Mouse (Mus musculus) limb, embryonic 14.5 days (tissue): ENCODE results near the gene Adora2b. TPM values are rescaled to one million over a fixed set of nuclear protein-coding genes. Genes with fewer than 3 reads are reported as not detected.

Source experiments
- ATAC-seq: fragments of 200-750 bp; cut with Nextera tagmentation; 2 replicates; pipeline ENCODE4 v1.8.0; 2017; ENCODE audit warnings: low read depth, moderate number of reproducible peaks, moderate TSS enrichment; ENCODE audit not compliant: low FRiP score
- DNase-seq: peaks from one replicate; pipeline ENCODE4 v3.0.0-alpha.2; 2015; ENCODE audit warnings: low spot score
- H3K27ac ChIP-seq: fragments of 300-500 bp; sonication (generic); replicated peaks from 2 replicates; pipeline ENCODE4 v1.5.1; 2014; ENCODE audit warnings: low read depth, mild to moderate bottlenecking, low read length, moderate library complexity, mixed read lengths
- H3K27me3 ChIP-seq: fragments of 300-500 bp; sonication (generic); 2 replicates; pipeline ENCODE4 v1.6.1; 2014; ENCODE audit warnings: low read length, mixed read lengths; ENCODE audit not compliant: control insufficient read depth, insufficient read depth
- H3K36me3 ChIP-seq: fragments of 300-500 bp; sonication (generic); 2 replicates; pipeline ENCODE4 v1.6.1; 2014; ENCODE audit warnings: mild to moderate bottlenecking, low read length, moderate library complexity, mixed read lengths; ENCODE audit not compliant: control insufficient read depth, insufficient read depth
- H3K4me1 ChIP-seq: fragments of 300-500 bp; sonication (generic); 2 replicates; pipeline ENCODE4 v1.6.1; 2014; ENCODE audit warnings: antibody characterized with exemption, low read length, mixed read lengths; ENCODE audit not compliant: control insufficient read depth, insufficient read depth
- H3K4me2 ChIP-seq: fragments of 300-500 bp; sonication (generic); replicated peaks from 2 replicates; pipeline ENCODE4 v1.6.1; 2014; ENCODE audit warnings: low read depth, mild to moderate bottlenecking, low read length, moderate library complexity; ENCODE audit not compliant: severe bottlenecking
- H3K4me3 ChIP-seq: fragments of 300-500 bp; sonication (generic); replicated peaks from 2 replicates; pipeline ENCODE4 v1.5.1; 2014; ENCODE audit warnings: low read length
- H3K9ac ChIP-seq: fragments of 300-500 bp; sonication (generic); 2 replicates; pipeline ENCODE4 v1.6.1; 2014; ENCODE audit warnings: mild to moderate bottlenecking, low read depth, low read length, moderate library complexity; ENCODE audit not compliant: severe bottlenecking
- H3K9me3 ChIP-seq: fragments of 300-500 bp; sonication (generic); 2 replicates; pipeline ENCODE4 v1.6.1; 2016; ENCODE audit warnings: low read length; ENCODE audit not compliant: control insufficient read depth
- POLR2A ChIP-seq: fragments of 200-500 bp; IDR thresholded peaks from 2 replicates; pipeline ENCODE4 v1.8.0; 2012; ENCODE audit warnings: inconsistent platforms, mild to moderate bottlenecking, moderate library complexity, borderline replicate concordance; ENCODE audit not compliant: insufficient read depth, insufficient read length; ENCODE audit errors: extremely low read depth
- WGBS: fragments of 180-500 bp; shearing (Covaris S2); extraction: QIAGEN DNeasy Blood & Tissue Kit; methylation state at CpG from one replicate; pipeline ENCODE4 v1.1.7; 2014; 5-methylcytosine and 5-hydroxymethylcytosine counted together
- polyA plus RNA-seq, 2 experiments: library from polyadenylated mRNA; depleted of rRNA in 1 of 2; stranded (reverse) in 1 of 2; unstranded in 1 of 2; fragments of >200 nt; fragmentation: Nextera tagmentation in 1 of 2; extraction: Ambion mirVana in 1 of 2; gene quantifications; 2 replicates each; pipeline versions ENCODE4 v1.2.1 to v1.2.3; 2012 to 2014

Gene Adora2b
- polyA plus RNA-seq, 2 experiments = 9.1 to 10.9 TPM

DNA sequence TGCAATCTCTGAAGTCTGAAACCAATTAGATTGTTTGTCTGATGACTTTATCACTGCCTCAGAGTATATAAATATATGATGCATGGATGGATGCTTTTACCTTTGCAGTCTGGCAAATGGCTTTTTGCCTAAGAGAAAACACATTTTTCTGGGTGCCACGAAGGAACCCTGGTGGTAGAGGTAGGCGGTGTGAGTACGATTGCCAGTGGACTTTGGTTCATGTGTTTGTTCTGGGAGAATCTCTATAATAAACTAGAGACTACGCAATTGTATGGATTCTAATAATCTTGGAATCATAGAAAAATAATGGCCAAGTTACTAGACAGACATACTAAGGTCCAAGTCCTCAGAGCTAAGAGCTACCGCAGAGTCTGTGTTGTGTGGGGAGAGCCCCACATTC, 66.2 kb downstream of the Adora2b start:
- Histone ChIP-seq H3K9me3 (no peaks in the 10 kb centered on the region), H3K4me3 (no peak overlapping the region), H3K36me3 (peaks cover 73% of the 10 kb centered on the region), H3K27ac (no peak overlapping the region), H3K27me3 (no peaks in the 10 kb centered on the region), H3K9ac (no peak overlapping the region), H3K4me2 (no peak overlapping the region), H3K4me1 (no peaks in the 10 kb centered on the region)
- WGBS = 94% methylated on average over 5 of the region's 5 CpGs
- ATAC-seq (no peak), DNase-seq (no peak)
- TF ChIP-seq POLR2A = no peak

Other genes starting within 250 kb of the Adora2b start
- 17.8 and 19.2 TPM in 2 replicates for gene Zswim7, start 32.4 kb downstream of the Adora2b start, polyA plus RNA-seq (2012; rRNA removed)
- gene Zswim7, start 32.4 kb downstream of the Adora2b start, polyA plus RNA-seq (2014; fragmentation: Nextera tagmentation; extraction: Ambion mirVana) = 23.1 and 24.6 TPM in 2 replicates
- gene Ttc19, start 32.5 kb downstream of the Adora2b start, polyA plus RNA-seq (2012; rRNA removed) = 16.7 and 17.2 TPM in 2 replicates
- 16.7 and 18.8 TPM in 2 replicates for gene Ttc19, start 32.5 kb downstream of the Adora2b start, polyA plus RNA-seq (2014; fragmentation: Nextera tagmentation; extraction: Ambion mirVana)
- gene Pigl, start 209.5 kb downstream of the Adora2b start, polyA plus RNA-seq (2012; rRNA removed) = 9.7 and 10.8 TPM in 2 replicates
- 7.9 and 9.0 TPM in 2 replicates for gene Pigl, start 209.5 kb downstream of the Adora2b start, polyA plus RNA-seq (2014; fragmentation: Nextera tagmentation; extraction: Ambion mirVana)
- 132 and 136 TPM in 2 replicates for gene Ncor1, start 209.6 kb downstream of the Adora2b start, polyA plus RNA-seq (2012; rRNA removed)
- gene Ncor1, start 209.6 kb downstream of the Adora2b start, polyA plus RNA-seq (2014; fragmentation: Nextera tagmentation; extraction: Ambion mirVana) = 171 and 173 TPM in 2 replicates